Mouse (Mus musculus): ENCODE measurements around the gene D930007J09Rik.
A peak's percentile ranks its signal among the peaks of the same experiment; 100 is the strongest.

The D930007J09Rik gene

GRCm38 (mm10) chr13:32819926-32820325 is 17.3 kb upstream of the D930007J09Rik start:
- no peak for DNase-seq (ENCODE audit: low spot score)

- DNase-seq (ENCODE audit: low spot score), result no peak
These were observed 16.6 kb upstream of the D930007J09Rik start for GRCm38 (mm10) chr13:32819241-32819640.

- no peak for DNase-seq (ENCODE audit: low spot score)
These were observed 5.0 kb upstream of the D930007J09Rik start for GRCm38 (mm10) chr13:32807624-32808023.

GRCm38 (mm10) chr13:32806820-32807219 is 4.2 kb upstream of the D930007J09Rik start:
- no peak for DNase-seq (ENCODE audit: low spot score)

- no peak for DNase-seq (ENCODE audit: low spot score)
These were observed 1.2 kb upstream of the D930007J09Rik start for GRCm38 (mm10) chr13:32803701-32804345.

- DNase-seq (ENCODE audit: low spot score), result peak; percentile 75
These were observed 892 bp downstream of the D930007J09Rik start, which contains the start of gene Wrnip1 for GRCm38 (mm10) chr13:32801693-32802221. Gene Wrnip1 (plus strand): TSS chr13:32802038.

- DNase-seq (ENCODE audit: low spot score), result no peak
These were observed 1.8 kb downstream of the D930007J09Rik start for GRCm38 (mm10) chr13:32800859-32801258.

- DNase-seq (ENCODE audit: low spot score), result no peak
These were observed 3.5 kb downstream of the D930007J09Rik start for GRCm38 (mm10) chr13:32799131-32799530.

GRCm38 (mm10) chr13:32797085-32797484 is 5.6 kb downstream of the D930007J09Rik start:
- DNase-seq (ENCODE audit: low spot score), result no peak

GRCm38 (mm10) chr13:32795166-32795565 is 7.5 kb downstream of the D930007J09Rik start:
- DNase-seq (ENCODE audit: low spot score), result no peak

- DNase-seq (ENCODE audit: low spot score), result no peak
These were observed 8.0 kb downstream of the D930007J09Rik start for GRCm38 (mm10) chr13:32794619-32795018.

GRCm38 (mm10) chr13:32789781-32790180 is 12.9 kb downstream of the D930007J09Rik start:
- no peak for DNase-seq (ENCODE audit: low spot score)

- DNase-seq (ENCODE audit: low spot score), result no peak
These were observed 15.1 kb downstream of the D930007J09Rik start for GRCm38 (mm10) chr13:32787584-32787983.

- no peak for DNase-seq (ENCODE audit: low spot score)
These were observed 18.8 kb downstream of the D930007J09Rik start, which contains the start of gene Mylk4 for GRCm38 (mm10) chr13:32783816-32784215. Gene Mylk4 (minus strand): TSS chr13:32783954.

- no peak for DNase-seq (ENCODE audit: low spot score)
These were observed 19.6 kb downstream of the D930007J09Rik start for GRCm38 (mm10) chr13:32783055-32783454.

- DNase-seq (ENCODE audit: low spot score), result no peak
These were observed 23.8 kb downstream of the D930007J09Rik start for GRCm38 (mm10) chr13:32778861-32779260.

- DNase-seq (ENCODE audit: low spot score), result no peak
These were observed 26.3 kb downstream of the D930007J09Rik start for GRCm38 (mm10) chr13:32776350-32776749.

- no peak for DNase-seq (ENCODE audit: low spot score)
These were observed 26.8 kb downstream of the D930007J09Rik start for GRCm38 (mm10) chr13:32775889-32776288.

GRCm38 (mm10) chr13:32769960-32770359 is 32.7 kb downstream of the D930007J09Rik start:
- no peak for DNase-seq (ENCODE audit: low spot score)

- DNase-seq (ENCODE audit: low spot score), result no peak
These were observed 34.5 kb downstream of the D930007J09Rik start for GRCm38 (mm10) chr13:32768104-32768503.

- DNase-seq (ENCODE audit: low spot score), result no peak
These were observed 38.2 kb downstream of the D930007J09Rik start for GRCm38 (mm10) chr13:32764448-32764847.

- DNase-seq (ENCODE audit: low spot score), result no peak
These were observed 39.5 kb downstream of the D930007J09Rik start for GRCm38 (mm10) chr13:32763141-32763540.

GRCm38 (mm10) chr13:32760795-32761194 is 41.9 kb downstream of the D930007J09Rik start:
- no peak for DNase-seq (ENCODE audit: low spot score)

GRCm38 (mm10) chr13:32759036-32759435 is 43.6 kb downstream of the D930007J09Rik start:
- no peak for DNase-seq (ENCODE audit: low spot score)
